Mouse (Mus musculus) ES-E14 (cell line): ENCODE measurements around the gene Ankrd13a.

Source experiments
- CHD2 ChIP-seq: IDR thresholded peaks from 2 replicates; pipeline ENCODE4 v1.6.1; 2014; ENCODE audit warnings: mild to moderate bottlenecking, low read depth, low read length, inconsistent platforms
- HCFC1 ChIP-seq: IDR thresholded peaks from 2 replicates; pipeline ENCODE4 v1.6.1; 2012; ENCODE audit warnings: low read length, inconsistent platforms, borderline replicate concordance; ENCODE audit not compliant: insufficient read depth
- MAFK ChIP-seq: IDR thresholded peaks from 2 replicates; pipeline ENCODE4 v1.6.1; 2014; ENCODE audit warnings: mild to moderate bottlenecking, low read depth, low read length, inconsistent platforms; ENCODE audit not compliant: insufficient read depth
- ZC3H11A ChIP-seq: IDR thresholded peaks from 2 replicates; pipeline ENCODE4 v1.6.1; 2012; ENCODE audit warnings: low read depth, mild to moderate bottlenecking, inconsistent platforms, low read length, borderline replicate concordance

- TF ChIP-seq HCFC1: no peak
- TF ChIP-seq CHD2: no peak
- no peak for TF ChIP-seq MAFK
- TF ChIP-seq ZC3H11A: no peak
These were observed 697 bp upstream of the Ankrd13a start for GRCm38 (mm10) chr5:114773780-114774179.
